Mouse (Mus musculus) limb, embryonic 11.5 days (tissue): ENCODE results near the gene Tenm3. TPM values are rescaled to one million over a fixed set of nuclear protein-coding genes. Genes with fewer than 3 reads are reported as not detected.

Experiments used
- ATAC-seq: fragments of 200-750 bp; cut with Nextera tagmentation; 2 replicates; pipeline ENCODE4 v1.8.0; 2017; ENCODE audit warnings: low read depth; ENCODE audit not compliant: insufficient number of reproducible peaks, low FRiP score, low TSS enrichment
- DNase-seq: peaks from one replicate; pipeline ENCODE4 v3.0.0-alpha.2; 2015; ENCODE audit warnings: low spot score
- H3K27ac ChIP-seq: fragments of 300-500 bp; sonication (generic); replicated peaks from 2 replicates; pipeline ENCODE4 v1.5.1; 2014; ENCODE audit warnings: low read depth, mild to moderate bottlenecking, low read length
- H3K27me3 ChIP-seq: fragments of 300-500 bp; sonication (generic); 2 replicates; pipeline ENCODE4 v1.6.1; 2014; ENCODE audit warnings: mild to moderate bottlenecking, low read length, mixed read lengths; ENCODE audit not compliant: control insufficient read depth, insufficient read depth
- H3K36me3 ChIP-seq: fragments of 300-500 bp; sonication (generic); 2 replicates; pipeline ENCODE4 v1.6.1; 2014; ENCODE audit warnings: mild to moderate bottlenecking, low read length, moderate library complexity, mixed read lengths; ENCODE audit not compliant: control insufficient read depth, insufficient read depth
- H3K4me1 ChIP-seq: fragments of 300-500 bp; sonication (generic); 2 replicates; pipeline ENCODE4 v1.6.1; 2014; ENCODE audit warnings: low read length, mixed read lengths; ENCODE audit not compliant: control insufficient read depth, insufficient read depth
- H3K4me2 ChIP-seq: fragments of 300-500 bp; sonication (generic); 2 replicates; pipeline ENCODE4 v1.6.1; 2014; ENCODE audit warnings: low read depth, mild to moderate bottlenecking, moderate library complexity; ENCODE audit not compliant: severe bottlenecking
- H3K4me3 ChIP-seq: fragments of 300-500 bp; sonication (generic); 2 replicates; pipeline ENCODE4 v1.5.1; 2014; ENCODE audit warnings: low read depth, low read length
- H3K9ac ChIP-seq: fragments of 300-500 bp; sonication (generic); 2 replicates; pipeline ENCODE4 v1.6.1; 2014; ENCODE audit warnings: mild to moderate bottlenecking, low read length
- H3K9me3 ChIP-seq: fragments of 300-500 bp; sonication (generic); 2 replicates; pipeline ENCODE4 v1.6.1; 2016; ENCODE audit warnings: low read length; ENCODE audit not compliant: control insufficient read depth
- WGBS: fragments of 180-500 bp; shearing (Covaris S2); extraction: QIAGEN DNeasy Blood & Tissue Kit; methylation state at CpG from one replicate; pipeline ENCODE4 v1.1.7; 2014; 5-methylcytosine and 5-hydroxymethylcytosine counted together
- polyA plus RNA-seq: library from polyadenylated mRNA; unstranded; fragments of >200 nt; fragmentation: Nextera tagmentation; extraction: Ambion mirVana; gene quantifications from 2 replicates; pipeline ENCODE4 v1.2.1, GENCODE M21; 2014

The Tenm3 gene
- polyA plus RNA-seq, 1 experiment from 2014 or later, result 52.1 TPM

DNA sequence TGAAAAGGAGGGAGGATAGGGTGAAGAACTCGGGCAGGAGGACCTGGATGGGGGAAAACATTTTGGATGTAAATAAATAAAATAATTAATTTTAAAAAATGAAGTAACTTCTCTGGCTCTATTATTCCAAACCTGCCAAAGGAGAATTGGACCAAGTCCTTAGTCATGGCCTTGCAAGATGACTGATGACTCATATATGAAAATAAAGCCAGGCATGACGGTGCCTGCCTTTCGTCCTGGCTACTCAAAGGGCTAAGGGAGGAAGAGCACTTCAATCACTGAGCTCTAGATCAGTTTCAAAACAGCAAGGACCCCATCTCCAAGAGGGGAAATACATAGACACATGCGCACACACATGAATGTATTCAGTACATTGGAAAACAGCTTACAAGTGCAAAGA lies 234.1 kb downstream of the Tenm3 start:
- Histone ChIP-seq H3K27me3 (no peaks in the 10 kb centered on the region), H3K4me3 (no peak overlapping the region), H3K27ac (no peak overlapping the region), H3K4me2 (no peak overlapping the region), H3K4me1 (0 out of 2 replicates have a peak, but pooled peaks cover 2% of the 10 kb centered on the region), H3K9me3 (no peaks in the 10 kb centered on the region), H3K36me3 (no peaks in the 10 kb centered on the region), H3K9ac (no peak overlapping the region)
- 87% methylated on average over 4 of the region's 4 CpGs for WGBS
- DNase-seq (no peak), ATAC-seq (no peak)

DNA sequence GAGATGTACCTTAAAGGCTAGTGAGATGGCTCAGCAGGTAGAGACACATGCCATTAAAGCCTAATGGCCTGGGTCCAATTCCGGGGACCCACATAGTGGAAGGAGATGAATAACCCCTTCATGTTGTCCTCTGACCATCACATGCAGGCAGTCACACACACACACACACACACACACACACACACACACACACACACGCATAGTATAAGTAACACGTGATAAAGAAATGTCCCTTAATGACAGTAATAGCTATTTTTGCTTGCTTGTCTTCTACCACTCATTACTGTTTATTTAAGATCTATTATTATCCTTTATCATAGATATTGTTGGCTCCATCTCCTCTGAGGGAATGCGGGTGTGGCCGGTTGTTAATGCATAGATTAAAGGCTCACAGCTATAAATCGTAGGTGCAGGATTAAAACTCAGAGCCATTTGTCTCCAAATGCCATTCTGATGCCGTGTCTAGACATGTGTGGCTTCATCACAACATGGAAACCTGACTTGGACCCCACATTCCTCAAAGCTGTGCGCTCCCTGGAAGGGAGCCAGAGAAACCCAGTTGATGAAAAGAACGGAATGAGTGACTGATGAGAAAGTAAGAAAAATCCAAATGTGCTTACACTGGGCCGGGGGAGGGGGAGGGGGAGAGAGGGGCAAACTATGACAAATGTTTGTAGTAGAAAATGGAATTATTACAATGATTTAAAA lies 239.4 kb downstream of the Tenm3 start:
- 86% methylated on average over 10 of the region's 10 CpGs for WGBS
- no peak overlapping the region for H3K27ac ChIP-seq
- H3K4me3 ChIP-seq, result no peak overlapping the region
- no peaks in the 10 kb centered on the region for H3K4me1 ChIP-seq
- DNase-seq (no peak), ATAC-seq (no peak)
- H3K36me3 ChIP-seq, result no peaks in the 10 kb centered on the region
- no peaks in the 10 kb centered on the region for H3K9me3 ChIP-seq
- no peak overlapping the region for H3K4me2 ChIP-seq
- H3K27me3 ChIP-seq, result no peaks in the 10 kb centered on the region
- no peak overlapping the region for H3K9ac ChIP-seq

DNA sequence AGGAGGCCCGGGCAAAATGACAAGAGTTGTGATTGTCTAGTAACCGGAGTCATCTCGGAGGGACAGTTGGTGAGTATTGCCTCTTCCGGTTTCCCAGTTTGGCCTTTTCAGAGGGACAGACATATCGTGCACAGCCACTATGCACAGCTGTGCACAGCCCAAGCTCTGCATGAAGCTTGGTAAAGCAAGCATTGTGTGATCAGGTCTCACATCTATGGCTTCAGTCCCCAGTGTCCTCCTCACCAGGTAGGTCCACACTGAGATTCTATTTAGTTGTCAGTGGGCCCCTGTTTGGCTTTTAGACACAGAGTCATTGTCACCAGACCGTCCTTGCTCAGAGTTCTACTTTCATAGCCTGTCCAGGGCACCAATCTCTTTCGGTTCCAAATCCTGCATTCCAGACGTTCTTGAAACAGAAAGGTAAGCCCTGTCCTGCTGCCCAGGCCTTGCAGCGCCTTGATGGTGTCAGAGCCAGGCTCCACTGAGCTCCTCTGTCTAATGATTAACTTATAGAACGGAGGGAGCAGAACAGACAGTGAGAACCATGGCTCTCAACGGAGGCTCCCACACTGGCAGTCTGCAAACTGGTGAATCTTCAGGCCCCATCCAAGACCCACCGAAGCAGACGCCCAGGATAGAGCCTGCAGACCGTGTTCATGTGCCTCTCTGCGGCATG lies 240.4 kb downstream of the Tenm3 start:
- no peak overlapping the region for H3K4me2 ChIP-seq
- H3K9me3 ChIP-seq, result no peaks in the 10 kb centered on the region
- ATAC-seq (no peak), DNase-seq (no peak)
- WGBS, result 90% methylated on average over 15 of the region's 15 CpGs
- no peak overlapping the region for H3K9ac ChIP-seq
- H3K4me1 ChIP-seq, result 0 out of 2 replicates have a peak, but pooled peaks cover 3% of the 10 kb centered on the region
- H3K27ac ChIP-seq, result no peak overlapping the region
- H3K4me3 ChIP-seq, result no peak overlapping the region
- no peaks in the 10 kb centered on the region for H3K27me3 ChIP-seq
- no peaks in the 10 kb centered on the region for H3K36me3 ChIP-seq

DNA sequence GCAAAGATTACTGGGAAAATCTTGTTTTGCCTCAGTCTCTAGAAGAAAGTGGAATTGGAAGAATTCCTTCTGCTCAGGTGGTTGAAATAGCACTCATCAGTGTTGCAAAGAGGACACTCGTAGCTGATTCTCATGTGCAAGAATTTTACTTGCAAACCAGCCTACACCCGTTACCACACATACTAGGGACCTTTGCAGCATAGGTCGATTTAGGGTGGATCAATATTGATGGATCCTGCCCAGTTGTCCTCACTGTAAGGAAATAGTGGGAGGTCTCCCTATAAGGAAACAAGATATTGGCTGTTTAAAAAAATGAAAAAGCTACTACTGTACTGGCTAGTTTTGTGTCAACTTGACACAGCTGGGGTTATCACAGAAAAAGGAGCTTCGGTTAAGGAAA lies 242.1 kb downstream of the Tenm3 start:
- no peaks in the 10 kb centered on the region for H3K27me3 ChIP-seq
- H3K9me3 ChIP-seq, result no peaks in the 10 kb centered on the region
- ATAC-seq (no peak), DNase-seq (no peak)
- H3K4me2 ChIP-seq, result no peak overlapping the region
- H3K36me3 ChIP-seq, result no peaks in the 10 kb centered on the region
- WGBS, result 95% methylated on average over 4 of the region's 4 CpGs
- H3K4me3 ChIP-seq, result no peak overlapping the region
- H3K4me1 ChIP-seq, result 0 out of 2 replicates have a peak, but pooled peaks cover 3% of the 10 kb centered on the region
- no peak overlapping the region for H3K9ac ChIP-seq
- no peak overlapping the region for H3K27ac ChIP-seq

DNA sequence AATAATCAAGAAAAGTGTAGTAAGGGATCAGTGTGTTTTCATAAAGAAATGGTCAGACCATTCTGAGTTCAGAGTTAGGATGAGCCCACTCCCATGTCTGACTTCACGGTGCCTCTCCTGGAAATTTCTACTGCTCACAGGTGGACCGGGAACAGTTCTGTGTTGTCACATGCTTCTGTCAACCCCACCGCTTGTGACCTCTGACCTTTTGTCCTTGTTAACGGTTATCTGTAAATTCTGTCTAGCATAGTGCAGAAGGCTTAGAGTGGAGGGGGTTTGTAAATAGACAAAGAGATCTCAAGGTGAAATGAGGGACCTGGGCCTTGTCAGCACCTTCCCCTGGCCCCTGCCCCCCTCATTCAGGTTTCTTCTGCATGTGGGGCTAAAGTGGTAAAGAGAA lies 244.7 kb downstream of the Tenm3 start:
- H3K27ac ChIP-seq, result no peak overlapping the region
- H3K4me3 ChIP-seq, result no peak overlapping the region
- H3K27me3 ChIP-seq, result no peaks in the 10 kb centered on the region
- no peaks in the 10 kb centered on the region for H3K36me3 ChIP-seq
- 0 out of 2 replicates have a peak, but pooled peaks cover 3% of the 10 kb centered on the region for H3K4me1 ChIP-seq
- DNase-seq (no peak), ATAC-seq (no peak)
- H3K4me2 ChIP-seq, result no peak overlapping the region
- WGBS, result 59% methylated on average over 4 of the region's 4 CpGs
- no peaks in the 10 kb centered on the region for H3K9me3 ChIP-seq
- H3K9ac ChIP-seq, result no peak overlapping the region

DNA sequence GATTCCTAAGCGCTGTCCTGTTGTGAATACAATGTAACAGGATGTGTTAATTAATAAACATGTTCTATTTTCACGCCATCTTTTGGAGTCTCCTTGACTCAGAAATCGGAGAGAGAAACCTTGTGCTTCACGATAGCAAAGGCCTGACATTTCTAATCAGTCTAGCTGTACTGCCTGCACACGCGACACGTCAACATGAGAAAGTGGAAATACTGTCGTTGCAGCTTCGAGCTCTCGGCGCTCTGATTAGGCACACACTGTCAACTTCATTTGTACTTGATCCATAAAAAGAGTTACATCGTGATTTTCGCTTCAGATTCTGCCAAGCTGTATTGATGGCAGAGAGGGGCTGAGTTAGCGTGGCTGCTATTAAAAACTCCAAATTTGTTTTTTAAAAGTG lies 247.4 kb downstream of the Tenm3 start:
- no peak for ATAC-seq
- Histone ChIP-seq H3K27me3 (no peaks in the 10 kb centered on the region), H3K27ac (no peak overlapping the region), H3K9ac (no peak overlapping the region), H3K9me3 (no peaks in the 10 kb centered on the region), H3K36me3 (no peaks in the 10 kb centered on the region), H3K4me2 (no peak overlapping the region), H3K4me1 (0 out of 2 replicates have a peak, but pooled peaks cover 3% of the 10 kb centered on the region), H3K4me3 (no peak overlapping the region)
- DNase-seq, result no peak
- 91% methylated on average over 14 of the region's 14 CpGs for WGBS

DNA sequence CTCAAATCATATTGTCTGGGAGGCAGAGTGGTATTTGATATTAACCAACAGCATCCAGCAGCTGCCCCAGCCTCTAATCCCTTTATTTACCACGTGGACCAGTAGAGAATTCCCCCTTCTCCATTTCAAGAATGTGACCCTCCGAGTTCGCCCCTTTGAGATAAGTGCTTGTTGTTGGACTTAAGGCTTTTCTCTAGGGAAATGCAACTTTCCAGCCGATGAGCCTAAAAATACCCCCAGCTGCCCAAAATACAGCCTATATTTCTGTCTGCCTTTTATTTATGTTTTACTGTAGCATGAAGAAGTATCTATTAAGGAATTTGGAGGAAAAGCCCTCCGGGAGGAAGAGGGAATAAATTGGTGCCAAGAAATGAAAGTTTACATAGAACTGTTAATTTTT lies 251.9 kb downstream of the Tenm3 start:
- WGBS, result 58% methylated on average over 5 of the region's 5 CpGs
- H3K9me3 ChIP-seq, result no peaks in the 10 kb centered on the region
- no peaks in the 10 kb centered on the region for H3K4me1 ChIP-seq
- no peak overlapping the region for H3K4me3 ChIP-seq
- no peak overlapping the region for H3K27ac ChIP-seq
- H3K9ac ChIP-seq, result no peak overlapping the region
- H3K36me3 ChIP-seq, result no peaks in the 10 kb centered on the region
- ATAC-seq, result no peak
- H3K4me2 ChIP-seq, result no peak overlapping the region
- no peak for DNase-seq
- H3K27me3 ChIP-seq, result no peaks in the 10 kb centered on the region

DNA sequence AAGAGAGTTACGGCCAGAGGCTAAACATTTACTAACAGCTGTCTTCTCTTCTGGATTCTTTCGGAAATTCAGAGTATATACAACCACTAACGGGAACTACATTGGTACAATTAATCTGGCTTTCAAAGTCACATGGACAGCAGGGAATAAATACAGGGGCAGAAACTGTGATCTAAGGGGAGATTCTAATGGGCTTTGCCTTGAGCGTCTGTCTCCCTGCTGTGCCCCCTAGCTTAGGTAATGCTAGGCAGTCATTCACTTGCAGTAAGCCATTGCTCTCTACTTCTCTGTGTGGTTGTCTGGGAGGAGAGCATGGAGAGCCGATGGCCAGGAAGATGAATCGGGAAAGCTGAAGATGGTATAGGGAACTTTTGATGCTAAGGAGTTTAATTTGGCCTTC lies 264.0 kb downstream of the Tenm3 start:
- Histone ChIP-seq H3K27ac (no peak overlapping the region), H3K4me2 (no peak overlapping the region), H3K4me3 (no peak overlapping the region), H3K9ac (no peak overlapping the region), H3K4me1 (no peaks in the 10 kb centered on the region), H3K27me3 (no peaks in the 10 kb centered on the region), H3K36me3 (no peaks in the 10 kb centered on the region), H3K9me3 (no peaks in the 10 kb centered on the region)
- 22% methylated on average over 6 of the region's 6 CpGs for WGBS
- ATAC-seq (no peak), DNase-seq (no peak)
